Mouse (Mus musculus) forebrain, postnatal 0 days (tissue): ENCODE results near the gene 1810024B03Rik. TPM values are rescaled to one million over a fixed set of nuclear protein-coding genes. Genes with fewer than 3 reads are reported as not detected.
"Not testable (repeated sequence)": the region's sequence is repeated elsewhere in the genome, so short reads cannot be mapped to it uniquely, and the experiment has no call there.

Source experiments
- ATAC-seq: fragments of 200-750 bp; cut with Nextera tagmentation; 2 replicates; pipeline ENCODE4 v1.8.0; 2017; ENCODE audit warnings: mild to moderate bottlenecking, moderate library complexity
- DNase-seq: peaks from one replicate; pipeline ENCODE4 v3.0.0-alpha.2; 2015
- H3K27ac ChIP-seq: fragments of 300-500 bp; sonication (generic); 2 replicates; pipeline ENCODE4 v1.5.1; 2014; ENCODE audit warnings: low read depth, mild to moderate bottlenecking, antibody characterized with exemption, low read length, moderate library complexity, mixed read lengths
- H3K27me3 ChIP-seq: fragments of 300-500 bp; sonication (generic); 2 replicates; pipeline ENCODE4 v1.6.1; 2014; ENCODE audit warnings: mild to moderate bottlenecking, low read length, mixed read lengths; ENCODE audit not compliant: insufficient read depth
- H3K36me3 ChIP-seq: fragments of 300-500 bp; sonication (generic); 2 replicates; pipeline ENCODE4 v1.6.1; 2014; ENCODE audit warnings: mild to moderate bottlenecking, moderate library complexity; ENCODE audit not compliant: insufficient read depth
- H3K4me1 ChIP-seq: fragments of 300-500 bp; sonication (generic); 2 replicates; pipeline ENCODE4 v1.6.1; 2014; ENCODE audit warnings: antibody characterized with exemption; ENCODE audit not compliant: insufficient read depth
- H3K4me2 ChIP-seq: fragments of 300-500 bp; sonication (generic); 2 replicates; pipeline ENCODE4 v1.6.1; 2014; ENCODE audit warnings: low read depth, mild to moderate bottlenecking, moderate library complexity
- H3K4me3 ChIP-seq: fragments of 300-500 bp; sonication (generic); 2 replicates; pipeline ENCODE4 v1.5.1; 2014; ENCODE audit warnings: low read depth, low read length, mixed read lengths
- H3K9ac ChIP-seq: fragments of 300-500 bp; sonication (generic); 2 replicates; pipeline ENCODE4 v1.6.1; 2014; ENCODE audit warnings: mild to moderate bottlenecking
- H3K9me3 ChIP-seq: fragments of 300-500 bp; sonication (generic); 2 replicates; pipeline ENCODE4 v1.6.1; 2016; ENCODE audit warnings: low read length
- CTCF ChIP-seq: sonication (generic); IDR thresholded peaks from 2 replicates; pipeline ENCODE4 v1.5.1; 2016; ENCODE audit warnings: antibody characterized with exemption, control low read depth, low read depth
- WGBS: fragments of 180-500 bp; shearing (Covaris S2); extraction: QIAGEN DNeasy Blood & Tissue Kit; methylation state at CpG from one replicate; pipeline ENCODE4 v1.1.7; 2014; 5-methylcytosine and 5-hydroxymethylcytosine counted together
- polyA plus RNA-seq: library from polyadenylated mRNA; unstranded; fragments of >200 nt; fragmentation: Nextera tagmentation; extraction: Ambion mirVana; gene quantifications from 2 replicates; pipeline ENCODE4 v1.2.1, GENCODE M21; 2015
- total RNA-seq: library from RNA; depleted of rRNA; stranded (reverse); fragments of >200 nt; gene quantifications from 2 replicates; pipeline ENCODE4 v1.2.3, GENCODE M21; 2014

The 1810024B03Rik gene
- total and polyA plus RNA-seq, 2 experiments from 2014 or later: 0.48 to 0.96 TPM

- H3K4me1 ChIP-seq: peaks cover 4% of the 10 kb centered on the region; the same call in 1 of the 2 replicates
- 2% methylated on average over 17 of the region's 17 CpGs for WGBS
- DNase-seq (peak; percentile 92), ATAC-seq (peak; percentile 100)
- no peak for TF ChIP-seq CTCF
- no peaks in the 10 kb centered on the region for H3K36me3 ChIP-seq
- peak overlapping the region; percentile 71 for H3K4me2 ChIP-seq
- no peaks in the 10 kb centered on the region for H3K9me3 ChIP-seq
- peak overlapping the region; percentile 65 for H3K9ac ChIP-seq
- peaks cover 4% of the 10 kb centered on the region; the same call in 1 of the 2 replicates for H3K27me3 ChIP-seq
- H3K27ac ChIP-seq: peak overlapping the region; percentile 83
- H3K4me3 ChIP-seq: peak overlapping the region; percentile 50
Measured at GRCm38 (mm10) chr2:127182598-127183381, 25.3 kb downstream of the 1810024B03Rik start.

- not testable (repeated sequence) for H3K27ac ChIP-seq, H3K9ac ChIP-seq, H3K9me3 ChIP-seq, H3K27me3 ChIP-seq, H3K4me2 ChIP-seq, H3K4me3 ChIP-seq, H3K36me3 ChIP-seq, H3K4me1 ChIP-seq
- peak; percentile 69 for TF ChIP-seq CTCF
- WGBS: 17% methylated on average over 1 of the region's 1 CpGs
- ATAC-seq: peak; percentile 55
- DNase-seq: peak; percentile 76
Measured at GRCm38 (mm10) chr2:127166261-127166660, 41.8 kb downstream of the 1810024B03Rik start.

- 57% methylated on average over 4 of the region's 4 CpGs for WGBS
- Histone ChIP-seq H3K4me2 (no peak overlapping the region), H3K4me1 (no peaks in the 10 kb centered on the region), H3K9ac (no peak overlapping the region), H3K36me3 (no peaks in the 10 kb centered on the region), H3K4me3 (no peak overlapping the region), H3K9me3 (no peaks in the 10 kb centered on the region), H3K27me3 (no peaks in the 10 kb centered on the region), H3K27ac (no peak overlapping the region)
- DNase-seq (no peak), ATAC-seq (no peak)
- no peak for TF ChIP-seq CTCF
Measured at GRCm38 (mm10) chr2:127165675-127166074, 42.4 kb downstream of the 1810024B03Rik start.

- Histone ChIP-seq H3K4me2 (no peak overlapping the region), H3K4me1 (peaks cover 5% of the 10 kb centered on the region), H3K9ac (no peak overlapping the region), H3K9me3 (no peaks in the 10 kb centered on the region), H3K36me3 (0 out of 2 replicates have a peak, but pooled peaks cover 5% of the 10 kb centered on the region), H3K27me3 (no peaks in the 10 kb centered on the region), H3K4me3 (no peak overlapping the region), H3K27ac (no peak overlapping the region)
- no peak for DNase-seq
- WGBS: 83% methylated on average over 3 of the region's 3 CpGs
- no peak for TF ChIP-seq CTCF
- ATAC-seq: no peak
Measured at GRCm38 (mm10) chr2:127145699-127146098, 62.4 kb downstream of the 1810024B03Rik start.

- Histone ChIP-seq H3K9ac (peak within 1 kb of the TSS; percentile 63), H3K36me3 (0 out of 2 replicates have a peak, but pooled peaks cover 5% of the 10 kb centered on the region), H3K27me3 (no peaks in the 10 kb centered on the region), H3K4me2 (peak within 1 kb of the TSS; percentile 89), H3K27ac (no peak within 1 kb of the TSS), H3K4me1 (peaks cover 5% of the 10 kb centered on the region), H3K9me3 (no peaks in the 10 kb centered on the region), H3K4me3 (peak within 1 kb of the TSS; percentile 48)
- no peak for TF ChIP-seq CTCF
- ATAC-seq (peak; percentile 88), DNase-seq (peak; percentile 57)
- WGBS: 3% methylated on average over 31 of the region's 31 CpGs
Measured at GRCm38 (mm10) chr2:127143158-127144063, 64.7 kb downstream of the 1810024B03Rik start, which contains the start of gene Itpripl1. TSS of gene Itpripl1 (minus strand) at chr2:127143442.

GRCm38 (mm10) chr2:127142577-127143157, 65.4 kb downstream of the 1810024B03Rik start:
- peak overlapping the region; percentile 48 for H3K4me3 ChIP-seq
- WGBS: 13% methylated on average over 6 of the region's 6 CpGs
- H3K4me1 ChIP-seq: peaks cover 5% of the 10 kb centered on the region
- no peak overlapping the region for H3K27ac ChIP-seq
- H3K9me3 ChIP-seq: no peaks in the 10 kb centered on the region
- H3K27me3 ChIP-seq: no peaks in the 10 kb centered on the region
- peak; percentile 17; the same call in 1 of the 2 replicates for ATAC-seq
- TF ChIP-seq CTCF: no peak
- H3K9ac ChIP-seq: peak overlapping the region; percentile 63
- H3K36me3 ChIP-seq: 0 out of 2 replicates have a peak, but pooled peaks cover 5% of the 10 kb centered on the region
- no peak for DNase-seq
- peak overlapping the region; percentile 89 for H3K4me2 ChIP-seq
